Mouse (Mus musculus): Measurements from ENCODE around the gene 3425401B19Rik. TPM values are rescaled to one million over a fixed set of nuclear protein-coding genes. Genes with fewer than 3 reads are reported as not detected.

3425401B19Rik gene
- total and polyA plus RNA-seq, 2 experiments: 0.09 TPM; not detected in 1

DNA sequence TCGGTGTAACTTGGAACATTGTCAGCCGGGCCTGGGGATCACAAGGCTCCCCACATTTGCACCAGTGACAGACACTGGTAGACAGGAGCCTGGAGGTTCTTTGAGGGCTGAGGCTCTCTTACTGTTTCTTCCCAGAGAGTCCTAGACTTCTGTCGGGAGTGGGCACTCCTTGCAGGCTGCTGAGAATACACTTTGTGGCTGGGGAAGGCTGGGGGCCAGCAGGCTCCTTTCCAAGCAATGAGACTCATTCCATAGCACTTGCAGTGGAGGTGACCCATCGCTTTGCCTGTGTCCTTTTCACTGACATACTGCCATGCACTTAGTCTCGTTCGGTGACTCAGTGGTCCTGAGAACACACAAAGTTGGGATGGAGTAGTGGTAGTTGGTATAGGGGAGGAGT lies 30.0 kb upstream of the 3425401B19Rik start:
- 92% methylated on average over 6 of the region's 6 CpGs for WGBS

DNA sequence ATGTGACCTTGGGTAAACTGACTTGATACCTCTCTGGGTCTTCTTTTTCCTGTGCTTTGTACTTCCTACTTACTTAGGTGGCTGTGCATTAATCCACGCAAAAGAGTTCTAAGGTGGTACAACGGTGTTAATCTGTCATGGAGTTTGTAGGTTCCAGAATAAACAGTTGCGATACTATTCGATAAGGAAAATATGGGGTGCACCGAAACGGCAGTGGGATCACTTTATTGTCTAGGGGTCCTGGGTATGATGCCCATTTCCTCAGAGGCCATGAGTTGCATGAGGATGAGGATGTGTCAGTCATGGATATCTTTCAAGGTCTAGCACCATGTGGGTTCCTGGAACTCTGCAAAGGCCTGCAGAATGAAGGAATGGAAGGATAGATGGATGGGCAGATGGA lies 24.8 kb upstream of the 3425401B19Rik start:
- no peak overlapping the region for H3K9ac ChIP-seq (ENCODE audit: low read depth, low read length)
- no peaks in the 10 kb centered on the region for H3K27me3 ChIP-seq (ENCODE audit: control insufficient read depth, insufficient read depth, low read length)
- no peaks in the 10 kb centered on the region for H3K79me2 ChIP-seq (ENCODE audit: control insufficient read depth, insufficient read depth, low read length)
- no peak for TF ChIP-seq CTCF (IDR thresholded peaks at IDR 0.05; ENCODE audit: low read depth, low read length)
- TF ChIP-seq POLR2A (IDR thresholded peaks at IDR 0.05; ENCODE audit: extremely low read depth, insufficient read depth, low read length): no peak
- H3K27ac ChIP-seq (replicated peaks; ENCODE audit: insufficient read depth, low read depth, low read length): no peak overlapping the region
- DNase-seq (ENCODE audit: extremely low read depth, low read depth, low spot score): no peak
- no peaks in the 10 kb centered on the region for H3K4me1 ChIP-seq (ENCODE audit: control insufficient read depth, insufficient read depth, low read length)
- no peak overlapping the region for H3K4me3 ChIP-seq (ENCODE audit: insufficient read depth, low read depth, low read length)
- no peaks in the 10 kb centered on the region for H3K36me3 ChIP-seq (ENCODE audit: control insufficient read depth, insufficient read depth, low read length)
- WGBS: 92% methylated on average over 6 of the region's 6 CpGs

More for the DNA sequence above, 30.0 kb upstream of the 3425401B19Rik start:
- Histone ChIP-seq H3K4me1 (ENCODE audit: control insufficient read depth, insufficient read depth, low read length) (no peaks in the 10 kb centered on the region), H3K79me2 (ENCODE audit: control insufficient read depth, insufficient read depth, low read length) (no peaks in the 10 kb centered on the region), H3K4me3 (ENCODE audit: insufficient read depth, low read depth, low read length) (no peak overlapping the region), H3K36me3 (ENCODE audit: control insufficient read depth, insufficient read depth, low read length) (no peaks in the 10 kb centered on the region), H3K9ac (ENCODE audit: low read depth, low read length) (no peak overlapping the region), H3K27me3 (ENCODE audit: control insufficient read depth, insufficient read depth, low read length) (no peaks in the 10 kb centered on the region), H3K27ac (replicated peaks; ENCODE audit: insufficient read depth, low read depth, low read length) (no peak overlapping the region)
- TF ChIP-seq POLR2A (IDR thresholded peaks at IDR 0.05; ENCODE audit: extremely low read depth, insufficient read depth, low read length) (no peak), CTCF (IDR thresholded peaks at IDR 0.05; ENCODE audit: low read depth, low read length) (no peak)
- DNase-seq (ENCODE audit: extremely low read depth, low read depth, low spot score): no peak

- TF ChIP-seq POLR2A (IDR thresholded peaks at IDR 0.05; ENCODE audit: extremely low read depth, insufficient read depth, low read length) (no peak), CTCF (IDR thresholded peaks at IDR 0.05; ENCODE audit: low read depth, low read length) (no peak)
- H3K27ac ChIP-seq (replicated peaks; ENCODE audit: insufficient read depth, low read depth, low read length): no peak overlapping the region
- H3K27me3 ChIP-seq (ENCODE audit: control insufficient read depth, insufficient read depth, low read length): no peaks in the 10 kb centered on the region
- no peak overlapping the region for H3K9ac ChIP-seq (ENCODE audit: low read depth, low read length)
- H3K4me1 ChIP-seq (ENCODE audit: control insufficient read depth, insufficient read depth, low read length): no peaks in the 10 kb centered on the region
- no peak overlapping the region for H3K4me3 ChIP-seq (ENCODE audit: insufficient read depth, low read depth, low read length)
- DNase-seq (ENCODE audit: extremely low read depth, low read depth, low spot score): peak; percentile 42
- WGBS: 35% methylated on average over 7 of the region's 7 CpGs
- H3K79me2 ChIP-seq (ENCODE audit: control insufficient read depth, insufficient read depth, low read length): no peaks in the 10 kb centered on the region
- no peaks in the 10 kb centered on the region for H3K36me3 ChIP-seq (ENCODE audit: control insufficient read depth, insufficient read depth, low read length)
Observed at GRCm38 (mm10) chr14:32708756-32709155, 23.7 kb upstream of the 3425401B19Rik start.

- no peak for TF ChIP-seq POLR2A (IDR thresholded peaks at IDR 0.05; ENCODE audit: extremely low read depth, insufficient read depth, low read length)
- no peak for DNase-seq (ENCODE audit: extremely low read depth, low read depth, low spot score)
- Histone ChIP-seq H3K36me3 (ENCODE audit: control insufficient read depth, insufficient read depth, low read length) (no peaks in the 10 kb centered on the region), H3K27ac (replicated peaks; ENCODE audit: insufficient read depth, low read depth, low read length) (no peak overlapping the region), H3K4me3 (ENCODE audit: insufficient read depth, low read depth, low read length) (no peak overlapping the region), H3K4me1 (ENCODE audit: control insufficient read depth, insufficient read depth, low read length) (no peaks in the 10 kb centered on the region), H3K9ac (ENCODE audit: low read depth, low read length) (no peak overlapping the region), H3K27me3 (ENCODE audit: control insufficient read depth, insufficient read depth, low read length) (no peaks in the 10 kb centered on the region), H3K79me2 (ENCODE audit: control insufficient read depth, insufficient read depth, low read length) (no peaks in the 10 kb centered on the region)
- WGBS: 74% methylated on average over 8 of the region's 8 CpGs
Observed at GRCm38 (mm10) chr14:32707938-32708337, 22.8 kb upstream of the 3425401B19Rik start.

GRCm38 (mm10) chr14:32700972-32701371 lies 15.9 kb upstream of the 3425401B19Rik start:
- H3K27me3 ChIP-seq (ENCODE audit: control insufficient read depth, insufficient read depth, low read length): no peaks in the 10 kb centered on the region
- H3K9ac ChIP-seq (ENCODE audit: low read depth, low read length): no peak overlapping the region
- no peak overlapping the region for H3K27ac ChIP-seq (replicated peaks; ENCODE audit: insufficient read depth, low read depth, low read length)
- no peaks in the 10 kb centered on the region for H3K79me2 ChIP-seq (ENCODE audit: control insufficient read depth, insufficient read depth, low read length)
- WGBS: 66% methylated on average over 8 of the region's 8 CpGs
- H3K36me3 ChIP-seq (ENCODE audit: control insufficient read depth, insufficient read depth, low read length): no peaks in the 10 kb centered on the region
- TF ChIP-seq CTCF (IDR thresholded peaks at IDR 0.05; ENCODE audit: low read depth, low read length) (no peak), POLR2A (IDR thresholded peaks at IDR 0.05; ENCODE audit: extremely low read depth, insufficient read depth, low read length) (no peak)
- no peak overlapping the region for H3K4me3 ChIP-seq (ENCODE audit: insufficient read depth, low read depth, low read length)
- H3K4me1 ChIP-seq (ENCODE audit: control insufficient read depth, insufficient read depth, low read length): no peaks in the 10 kb centered on the region
- DNase-seq (ENCODE audit: extremely low read depth, low read depth, low spot score): no peak

DNA sequence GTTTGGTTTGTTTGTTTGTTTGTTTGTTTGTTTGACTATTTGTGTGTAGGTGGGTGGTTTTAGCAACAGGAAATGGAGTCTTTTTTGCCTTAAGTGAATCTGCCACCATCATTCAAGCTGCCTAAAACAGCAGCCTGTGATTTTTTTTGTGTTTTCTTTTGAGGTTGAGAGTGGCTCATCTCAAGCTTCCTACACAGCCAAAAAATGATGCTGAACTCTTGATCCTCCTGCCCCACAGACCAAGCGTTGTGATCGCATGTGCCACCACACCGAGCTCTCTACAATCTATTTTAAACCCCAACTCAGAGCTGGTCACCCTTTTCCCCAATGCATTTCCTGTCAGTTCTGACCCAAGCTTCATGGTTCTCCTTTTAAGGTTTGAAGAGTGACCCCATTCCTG lies 13.5 kb upstream of the 3425401B19Rik start:
- WGBS: 77% methylated on average over 3 of the region's 3 CpGs
- DNase-seq (ENCODE audit: extremely low read depth, low read depth, low spot score): no peak
- no peak overlapping the region for H3K27ac ChIP-seq (replicated peaks; ENCODE audit: insufficient read depth, low read depth, low read length)
- no peak overlapping the region for H3K9ac ChIP-seq (ENCODE audit: low read depth, low read length)
- H3K79me2 ChIP-seq (ENCODE audit: control insufficient read depth, insufficient read depth, low read length): no peaks in the 10 kb centered on the region
- H3K36me3 ChIP-seq (ENCODE audit: control insufficient read depth, insufficient read depth, low read length): no peaks in the 10 kb centered on the region
- no peak overlapping the region for H3K4me3 ChIP-seq (ENCODE audit: insufficient read depth, low read depth, low read length)
- no peaks in the 10 kb centered on the region for H3K27me3 ChIP-seq (ENCODE audit: control insufficient read depth, insufficient read depth, low read length)
- TF ChIP-seq CTCF (IDR thresholded peaks at IDR 0.05; ENCODE audit: low read depth, low read length) (no peak), POLR2A (IDR thresholded peaks at IDR 0.05; ENCODE audit: extremely low read depth, insufficient read depth, low read length) (no peak)
- H3K4me1 ChIP-seq (ENCODE audit: control insufficient read depth, insufficient read depth, low read length): no peaks in the 10 kb centered on the region

All from liver, adult 2 months (tissue).